Mouse (Mus musculus): ENCODE measurements around the gene Nfkbib. TPM values are rescaled to one million over a fixed set of nuclear protein-coding genes. Genes with fewer than 3 reads are reported as not detected.

Nfkbib gene
- 87.4 to 99.7 TPM (median 92.5 TPM) in 4 replicates for total RNA-seq (2023)

DNA sequence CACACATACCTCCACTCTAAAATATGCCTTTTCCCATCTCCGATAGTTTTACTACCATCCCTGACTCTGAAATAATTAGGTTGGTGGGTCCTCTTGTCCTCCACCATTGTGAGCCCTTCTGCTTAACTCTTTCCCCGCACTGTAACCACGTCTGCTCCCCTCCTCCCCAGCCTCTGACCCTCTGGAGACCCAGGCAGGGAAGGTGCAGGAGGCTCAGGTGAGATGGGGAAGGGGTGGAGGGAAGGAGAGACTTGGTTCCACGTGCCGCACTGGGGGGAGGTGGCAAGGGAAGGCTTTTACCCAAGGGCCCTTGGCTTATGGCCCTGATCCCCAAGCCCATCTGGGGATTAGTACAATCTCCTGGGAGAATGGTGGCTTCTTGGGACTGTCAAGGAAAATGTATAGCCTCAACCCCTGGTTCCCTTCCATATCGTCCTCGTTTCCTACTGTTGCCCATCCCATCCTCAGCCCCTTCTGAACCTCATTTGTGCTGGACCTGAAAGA lies at the start of gene Nfkbib:
Gene Nfkbib, minus strand, starts transcription at position 51 of the 504 bp plus-strand sequence.

DNA sequence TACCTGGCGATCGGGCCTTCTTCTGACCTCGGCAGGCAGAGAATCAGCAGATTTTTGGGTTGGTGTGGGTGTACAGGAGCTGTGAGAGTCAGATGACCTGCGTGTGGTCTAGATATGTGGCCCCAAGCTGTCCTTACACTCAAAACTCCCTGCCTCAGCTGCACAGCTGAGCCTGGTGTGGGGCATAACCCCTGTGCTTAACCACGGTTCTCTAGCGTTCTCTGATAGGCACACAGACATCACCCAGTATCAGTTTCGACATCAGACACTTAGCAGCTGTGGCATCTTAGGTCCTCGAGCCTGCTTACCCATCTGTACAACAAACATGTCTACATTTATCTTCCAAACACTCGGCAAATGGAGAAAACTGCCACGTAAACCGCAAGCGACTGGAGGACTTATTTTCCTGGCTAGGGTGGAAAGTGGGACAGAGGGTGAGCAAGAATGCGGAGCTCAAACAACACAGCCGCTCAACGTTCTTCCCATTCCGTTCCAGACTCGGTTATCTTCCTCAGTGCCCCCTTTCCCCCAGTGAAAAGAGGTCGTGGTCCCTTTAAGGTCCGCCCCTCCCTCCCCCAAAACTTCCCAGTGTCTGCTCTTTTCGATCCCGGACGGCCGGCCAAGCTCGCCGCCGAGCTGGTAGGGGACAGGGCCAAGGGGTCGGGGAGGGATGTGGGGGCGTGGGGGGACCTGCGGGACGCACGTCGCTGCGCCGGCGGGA lies 41.1 kb upstream of the Nfkbib start, which contains the start of gene Hnrnpl:
Gene Hnrnpl, plus strand, starts transcription at position 321 of the 721 bp plus-strand sequence.

GRCm38 (mm10) chr7:28788307-28789195 lies 21.2 kb upstream of the Nfkbib start, which contains the start of gene Rinl:
Gene Rinl, plus strand, starts transcription at chr7:28788969.

GRCm38 (mm10) chr7:28766173-28766879 lies 986 bp downstream of the Nfkbib start, which contains the start of gene Sirt2:
Gene Sirt2, plus strand, starts transcription at chr7:28766735.

DNA sequence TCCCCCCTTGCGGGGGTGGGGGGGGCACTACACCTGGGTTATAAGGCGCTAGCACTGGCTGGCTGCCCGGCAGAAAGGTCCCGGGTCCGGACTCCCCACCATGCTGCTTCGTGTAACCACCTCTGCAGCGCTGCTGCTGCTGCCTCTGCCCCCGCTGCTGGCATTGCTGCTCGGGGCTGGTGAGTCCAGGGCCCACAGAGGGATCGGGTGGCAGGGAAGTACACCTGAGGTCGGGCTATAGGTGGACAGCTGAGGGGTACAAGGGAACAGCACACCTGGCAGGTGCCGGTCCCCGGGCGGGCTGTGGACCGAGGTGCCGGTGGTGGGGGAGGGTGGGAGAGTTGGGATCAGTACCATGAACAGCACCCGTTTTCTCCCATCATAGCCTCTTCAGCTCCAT lies 11.2 kb downstream of the Nfkbib start, which contains the start of gene Ccer2:
Gene Ccer2, plus strand, starts transcription at position 96 of the 400 bp plus-strand sequence.

GRCm38 (mm10) chr7:28741709-28742438 lies 25.4 kb downstream of the Nfkbib start, which contains the start of the genes Mrps12 and Sars2:
Gene Mrps12, minus strand, starts transcription at chr7:28741820.
Gene Sars2, plus strand, starts transcription at chr7:28741992.

GRCm38 (mm10) chr7:28716590-28717281 lies 50.6 kb downstream of the Nfkbib start, which contains the start of gene Fbxo17:
Gene Fbxo17, plus strand, starts transcription at chr7:28716804.

Other genes with a start within 250 kb of the Nfkbib start
- not detected in 4 replicates for gene Ifnl3, start 244.7 kb downstream of the Nfkbib start, total RNA-seq (2023)
- not detected in 4 replicates for gene Sycn, start 226.6 kb downstream of the Nfkbib start, total RNA-seq (2023)
- not detected in 4 replicates for gene Nccrp1, start 220.3 kb downstream of the Nfkbib start, total RNA-seq (2023)
- gene Samd4b, start 169.4 kb downstream of the Nfkbib start, total RNA-seq (2023), result 48.1 to 61.6 TPM (median 56.1 TPM) in 4 replicates
- 11.4 to 15.2 TPM (median 14.0 TPM) in 4 replicates for gene Pak4, start 169.3 kb downstream of the Nfkbib start, total RNA-seq (2023)
- not detected in 4 replicates for gene Acp7, start 136.2 kb downstream of the Nfkbib start, total RNA-seq (2023)
- 0.30 to 2.2 TPM (median 0.89 TPM) in 3 of 4 replicates, not detected in the other for gene Fbxo27, start 74.7 kb downstream of the Nfkbib start, total RNA-seq (2023)
- gene Fbxo17, start 50.7 kb downstream of the Nfkbib start, total RNA-seq (2023), result 0.76 to 1.9 TPM (median 1.1 TPM) in 4 replicates
- gene Mrps12, start 25.7 kb downstream of the Nfkbib start, total RNA-seq (2023), result 16.7 to 28.3 TPM (median 18.1 TPM) in 4 replicates
- gene Sars2, start 25.5 kb downstream of the Nfkbib start, total RNA-seq (2023), result 15.6 to 19.8 TPM (median 17.8 TPM) in 4 replicates
- not detected in 4 replicates for gene Ccer2, start 11.3 kb downstream of the Nfkbib start, total RNA-seq (2023)
- gene Sirt2, start 777 bp downstream of the Nfkbib start, total RNA-seq (2023), result 76.6 to 88.4 TPM (median 81.9 TPM) in 4 replicates
- gene Rinl, start 21.5 kb upstream of the Nfkbib start, total RNA-seq (2023), result 7.0 to 10.9 TPM (median 8.4 TPM) in 4 replicates
- 570 to 598 TPM (median 582 TPM) in 4 replicates for gene Hnrnpl, start 41.0 kb upstream of the Nfkbib start, total RNA-seq (2023)
- gene Ech1, start 57.7 kb upstream of the Nfkbib start, total RNA-seq (2023), result 42.6 to 53.3 TPM (median 47.9 TPM) in 4 replicates
- 11.0 to 15.2 TPM (median 12.8 TPM) in 4 replicates for gene Lgals4, start 66.3 kb upstream of the Nfkbib start, total RNA-seq (2023)
- not detected in 4 replicates for gene Lgals7, start 96.3 kb upstream of the Nfkbib start, total RNA-seq (2023)
- gene Capn12, start 113.9 kb upstream of the Nfkbib start, total RNA-seq (2023), result not detected in 4 replicates
- 105 to 121 TPM (median 115 TPM) in 4 replicates for gene Actn4, start 194.8 kb upstream of the Nfkbib start, total RNA-seq (2023)
- gene Eif3k, start 214.4 kb upstream of the Nfkbib start, total RNA-seq (2023), result 234 to 267 TPM (median 257 TPM) in 4 replicates
- 339 to 367 TPM (median 355 TPM) in 4 replicates for gene Map4k1, start 214.5 kb upstream of the Nfkbib start, total RNA-seq (2023)

Measured in B cell, adult 62 days (primary cell).